Mouse (Mus musculus): ENCODE results near the gene Tmem131. TPM values are rescaled to one million over a fixed set of nuclear protein-coding genes. Genes with fewer than 3 reads are reported as not detected.
A peak's percentile ranks its signal among the peaks of the same experiment; 100 is the strongest.
"Not testable (repeated sequence)": the region's sequence is repeated elsewhere in the genome, so short reads cannot be mapped to it uniquely, and the experiment has no call there.

Gene Tmem131
- total RNA-seq, 2 experiments from 2014 or later: 40.1 to 42.7 TPM

GRCm38 (mm10) chr1:36921614-36922393 lies 21.7 kb downstream of the Tmem131 start:
- DNase-seq: no peak
- intact Hi-C loops (cut with DNase I): loop anchor here (2.0 to 5.0 kb wide), 2 partner anchors 17 to 100 kb away; no protein-coding TSS in a partner anchor

GRCm38 (mm10) chr1:36920726-36921125 lies 22.7 kb downstream of the Tmem131 start:
- DNase-seq: peak; percentile 50 to 62
- intact Hi-C loops (cut with DNase I): loop anchor here (2.0 to 5.0 kb wide), 2 partner anchors 18 to 98 kb away; no protein-coding TSS in a partner anchor

GRCm38 (mm10) chr1:36920154-36920716 lies 23.2 kb downstream of the Tmem131 start:
- peak; percentile 76 to 81 for DNase-seq
- intact Hi-C loops (cut with DNase I): loop anchor here (2.0 to 5.0 kb wide), 2 partner anchors 19 to 98 kb away; no protein-coding TSS in a partner anchor

GRCm38 (mm10) chr1:36919728-36920127 lies 23.7 kb downstream of the Tmem131 start:
- no peak for DNase-seq
- intact Hi-C loops (cut with DNase I): loop anchor here (2.0 to 5.0 kb wide), 2 partner anchors 19 to 97 kb away; no protein-coding TSS in a partner anchor

- intact Hi-C loops (cut with DNase I): no loop called here
- DNase-seq: no peak
Observed at GRCm38 (mm10) chr1:36917423-36917822, 26.0 kb downstream of the Tmem131 start.

- intact Hi-C loops (cut with DNase I): no loop called here
- no peak for DNase-seq
Observed at GRCm38 (mm10) chr1:36915200-36915580, 28.3 kb downstream of the Tmem131 start.

GRCm38 (mm10) chr1:36914455-36915199 lies 28.8 kb downstream of the Tmem131 start:
- peak in 1 of 2 experiments; percentile 29 for DNase-seq
- intact Hi-C loops (cut with DNase I): no loop called here

GRCm38 (mm10) chr1:36913806-36914205 lies 29.7 kb downstream of the Tmem131 start:
- intact Hi-C loops (cut with DNase I): no loop called here

GRCm38 (mm10) chr1:36912239-36912638 lies 31.2 kb downstream of the Tmem131 start:
- intact Hi-C loops (cut with DNase I): no loop called here
- DNase-seq: no peak

More at GRCm38 (mm10) chr1:36913806-36914205, 29.7 kb downstream of the Tmem131 start:
- no peak for DNase-seq

GRCm38 (mm10) chr1:36911603-36912002 lies 31.9 kb downstream of the Tmem131 start:
- no peak for DNase-seq
- intact Hi-C loops (cut with DNase I): no loop called here

GRCm38 (mm10) chr1:36910397-36910796 lies 33.1 kb downstream of the Tmem131 start:
- intact Hi-C loops (cut with DNase I): no loop called here
- no peak for DNase-seq

GRCm38 (mm10) chr1:36909965-36910364 lies 33.5 kb downstream of the Tmem131 start:
- intact Hi-C loops (cut with DNase I): not testable (repeated sequence)

GRCm38 (mm10) chr1:36905216-36905615 lies 38.2 kb downstream of the Tmem131 start:
- no peak for DNase-seq
- intact Hi-C loops (cut with DNase I): no loop called here

More at GRCm38 (mm10) chr1:36909965-36910364, 33.5 kb downstream of the Tmem131 start:
- DNase-seq: not testable (repeated sequence)

GRCm38 (mm10) chr1:36904489-36904888 lies 39.0 kb downstream of the Tmem131 start:
- intact Hi-C loops (cut with DNase I): no loop called here

GRCm38 (mm10) chr1:36904084-36904451 lies 39.4 kb downstream of the Tmem131 start:
- intact Hi-C loops (cut with DNase I): no loop called here
- no peak for DNase-seq

More at GRCm38 (mm10) chr1:36904489-36904888, 39.0 kb downstream of the Tmem131 start:
- DNase-seq: no peak

GRCm38 (mm10) chr1:36903376-36904083 lies 39.9 kb downstream of the Tmem131 start:
- no peak for DNase-seq
- intact Hi-C loops (cut with DNase I): no loop called here

- intact Hi-C loops (cut with DNase I): no loop called here
- no peak for DNase-seq
Observed at GRCm38 (mm10) chr1:36902533-36903315, 40.7 kb downstream of the Tmem131 start.

- DNase-seq: no peak
- intact Hi-C loops (cut with DNase I): no loop called here
Observed at GRCm38 (mm10) chr1:36899622-36900021, 43.8 kb downstream of the Tmem131 start.

GRCm38 (mm10) chr1:36896423-36896822 lies 47.0 kb downstream of the Tmem131 start:
- intact Hi-C loops (cut with DNase I): no loop called here
- DNase-seq: no peak

Data from heart, postnatal 14 days (tissue).